Mouse (Mus musculus): ENCODE data around the gene Sema4c. TPM values are rescaled to one million over a fixed set of nuclear protein-coding genes. Genes with fewer than 3 reads are reported as not detected.

The Sema4c gene
- polyA plus RNA-seq, 1 experiment: 23.8 TPM

- H3K4me1 ChIP-seq (ENCODE audit: control insufficient read depth, insufficient read depth, low read length): peaks cover 3% of the 10 kb centered on the region; the same call in 1 of the 2 replicates
- H3K27me3 ChIP-seq (ENCODE audit: control insufficient read depth, insufficient read depth, low read length): no peaks in the 10 kb centered on the region
- 90% methylated on average over 4 of the region's 4 CpGs for WGBS
- DNase-seq: no peak
- TF ChIP-seq POLR2A (IDR thresholded peaks at IDR 0.05; ENCODE audit: borderline replicate concordance, insufficient read depth, low read length): no peak
- no peak for TF ChIP-seq CTCF (IDR thresholded peaks at IDR 0.05; ENCODE audit: borderline replicate concordance, insufficient read depth, low read depth, low read length)
- H3K27ac ChIP-seq (ENCODE audit: insufficient read depth, low read length): no peak overlapping the region
- H3K4me3 ChIP-seq (replicated peaks; ENCODE audit: insufficient read depth, low read depth, low read length): no peak overlapping the region
These were observed 28.9 kb downstream of the Sema4c start for GRCm38 (mm10) chr1:36529274-36529673.

DNA sequence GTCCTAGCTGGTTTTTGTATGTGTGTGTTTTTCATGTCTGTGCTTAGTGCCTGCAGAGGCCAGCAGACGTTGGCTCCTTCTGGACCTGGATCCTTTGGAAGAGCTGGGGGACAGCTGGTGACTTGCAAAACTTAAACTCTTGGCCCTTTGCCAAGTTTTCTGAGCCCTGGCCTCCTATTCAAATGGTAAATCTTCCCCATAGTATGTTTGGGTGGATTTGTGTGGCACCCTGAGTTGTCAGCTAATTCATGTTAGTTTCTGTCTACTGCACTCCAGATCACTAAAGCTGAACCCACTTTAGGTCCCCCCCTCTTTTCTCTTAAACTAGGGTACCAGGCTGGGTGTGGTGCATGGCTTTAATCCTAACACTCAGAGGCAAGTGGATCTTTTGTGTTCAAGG is 29.8 kb downstream of the Sema4c start:
- WGBS: 7% methylated on average over 1 of the region's 1 CpGs
- no peak overlapping the region for H3K4me3 ChIP-seq (replicated peaks; ENCODE audit: insufficient read depth, low read depth, low read length)
- H3K27me3 ChIP-seq (ENCODE audit: control insufficient read depth, insufficient read depth, low read length): no peaks in the 10 kb centered on the region
- no peak overlapping the region for H3K27ac ChIP-seq (ENCODE audit: insufficient read depth, low read length)
- TF ChIP-seq POLR2A (IDR thresholded peaks at IDR 0.05; ENCODE audit: borderline replicate concordance, insufficient read depth, low read length) (no peak), CTCF (IDR thresholded peaks at IDR 0.05; ENCODE audit: borderline replicate concordance, insufficient read depth, low read depth, low read length) (no peak)
- peaks cover 6% of the 10 kb centered on the region; the same call in 1 of the 2 replicates for H3K4me1 ChIP-seq (ENCODE audit: control insufficient read depth, insufficient read depth, low read length)
- peak in 1 of 2 experiments; percentile 33 for DNase-seq

DNA sequence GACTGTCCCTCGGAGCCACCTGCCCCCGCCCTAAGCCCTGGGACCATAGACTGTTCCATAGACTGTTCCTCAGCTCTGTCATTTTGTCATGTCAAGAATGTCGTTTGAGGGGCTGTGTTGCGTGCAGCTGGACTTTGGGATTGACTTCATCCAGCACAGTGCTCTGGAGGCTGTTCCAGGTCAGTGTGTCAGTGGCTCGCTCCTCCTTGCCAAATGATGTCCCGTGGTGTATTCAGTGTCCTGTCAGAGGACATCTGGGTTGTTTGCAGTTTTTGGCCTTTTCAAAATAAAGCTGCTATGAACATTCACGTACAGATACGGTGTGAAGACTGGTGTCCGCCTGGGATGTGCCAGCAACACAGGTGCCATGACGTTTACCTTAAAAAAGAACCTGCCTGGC is 31.2 kb downstream of the Sema4c start:
- Histone ChIP-seq H3K4me3 (replicated peaks; ENCODE audit: insufficient read depth, low read depth, low read length) (no peak overlapping the region), H3K4me1 (ENCODE audit: control insufficient read depth, insufficient read depth, low read length) (peaks cover 14% of the 10 kb centered on the region), H3K27me3 (ENCODE audit: control insufficient read depth, insufficient read depth, low read length) (no peaks in the 10 kb centered on the region), H3K27ac (ENCODE audit: insufficient read depth, low read length) (no peak overlapping the region)
- WGBS: 45% methylated on average over 10 of the region's 10 CpGs
- DNase-seq: no peak
- TF ChIP-seq CTCF (IDR thresholded peaks at IDR 0.05; ENCODE audit: borderline replicate concordance, insufficient read depth, low read depth, low read length) (no peak), POLR2A (IDR thresholded peaks at IDR 0.05; ENCODE audit: borderline replicate concordance, insufficient read depth, low read length) (no peak)

GRCm38 (mm10) chr1:36525774-36526173 is 32.4 kb downstream of the Sema4c start:
- Histone ChIP-seq H3K4me3 (replicated peaks; ENCODE audit: insufficient read depth, low read depth, low read length) (no peak overlapping the region), H3K27me3 (ENCODE audit: control insufficient read depth, insufficient read depth, low read length) (no peaks in the 10 kb centered on the region), H3K4me1 (ENCODE audit: control insufficient read depth, insufficient read depth, low read length) (peaks cover 14% of the 10 kb centered on the region), H3K27ac (ENCODE audit: insufficient read depth, low read length) (no peak overlapping the region)
- TF ChIP-seq POLR2A (IDR thresholded peaks at IDR 0.05; ENCODE audit: borderline replicate concordance, insufficient read depth, low read length) (no peak), CTCF (IDR thresholded peaks at IDR 0.05; ENCODE audit: borderline replicate concordance, insufficient read depth, low read depth, low read length) (no peak)
- no peak for DNase-seq
- WGBS: 82% methylated on average over 12 of the region's 12 CpGs

DNA sequence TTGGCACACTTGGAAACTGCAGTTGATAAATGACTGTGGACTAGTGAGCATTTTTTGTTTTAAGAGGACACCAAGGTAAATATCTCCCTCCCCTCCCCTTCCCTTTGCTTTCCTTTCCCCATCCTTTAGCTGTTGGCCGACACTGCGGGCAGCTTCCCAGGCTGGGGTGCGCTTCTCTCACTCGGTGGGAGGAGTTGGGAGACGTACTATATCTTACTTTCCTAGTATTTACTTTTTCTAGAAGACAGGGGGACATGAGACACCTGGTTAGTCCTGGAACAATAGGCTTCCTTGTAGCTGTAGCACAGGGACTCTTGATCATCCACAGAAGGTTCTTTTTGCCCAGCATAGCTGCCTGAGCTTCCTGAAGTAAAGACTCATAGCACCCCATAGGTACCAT is 34.1 kb downstream of the Sema4c start:
- H3K4me3 ChIP-seq (replicated peaks; ENCODE audit: insufficient read depth, low read depth, low read length): no peak overlapping the region
- 52% methylated on average over 5 of the region's 5 CpGs for WGBS
- H3K27ac ChIP-seq (ENCODE audit: insufficient read depth, low read length): no peak overlapping the region
- H3K27me3 ChIP-seq (ENCODE audit: control insufficient read depth, insufficient read depth, low read length): no peaks in the 10 kb centered on the region
- no peak for DNase-seq
- H3K4me1 ChIP-seq (ENCODE audit: control insufficient read depth, insufficient read depth, low read length): peaks cover 14% of the 10 kb centered on the region
- TF ChIP-seq POLR2A (IDR thresholded peaks at IDR 0.05; ENCODE audit: borderline replicate concordance, insufficient read depth, low read length): no peak
- no peak for TF ChIP-seq CTCF (IDR thresholded peaks at IDR 0.05; ENCODE audit: borderline replicate concordance, insufficient read depth, low read depth, low read length)

- 26% methylated on average over 9 of the region's 9 CpGs for WGBS
- Histone ChIP-seq H3K27me3 (ENCODE audit: control insufficient read depth, insufficient read depth, low read length) (no peaks in the 10 kb centered on the region), H3K4me1 (ENCODE audit: control insufficient read depth, insufficient read depth, low read length) (peaks cover 19% of the 10 kb centered on the region), H3K27ac (ENCODE audit: insufficient read depth, low read length) (no peak overlapping the region), H3K4me3 (replicated peaks; ENCODE audit: insufficient read depth, low read depth, low read length) (no peak overlapping the region)
- TF ChIP-seq POLR2A (IDR thresholded peaks at IDR 0.05; ENCODE audit: borderline replicate concordance, insufficient read depth, low read length): no peak
- no peak for TF ChIP-seq CTCF (IDR thresholded peaks at IDR 0.05; ENCODE audit: borderline replicate concordance, insufficient read depth, low read depth, low read length)
- no peak for DNase-seq
These were observed 34.7 kb downstream of the Sema4c start for GRCm38 (mm10) chr1:36523332-36524013.

DNA sequence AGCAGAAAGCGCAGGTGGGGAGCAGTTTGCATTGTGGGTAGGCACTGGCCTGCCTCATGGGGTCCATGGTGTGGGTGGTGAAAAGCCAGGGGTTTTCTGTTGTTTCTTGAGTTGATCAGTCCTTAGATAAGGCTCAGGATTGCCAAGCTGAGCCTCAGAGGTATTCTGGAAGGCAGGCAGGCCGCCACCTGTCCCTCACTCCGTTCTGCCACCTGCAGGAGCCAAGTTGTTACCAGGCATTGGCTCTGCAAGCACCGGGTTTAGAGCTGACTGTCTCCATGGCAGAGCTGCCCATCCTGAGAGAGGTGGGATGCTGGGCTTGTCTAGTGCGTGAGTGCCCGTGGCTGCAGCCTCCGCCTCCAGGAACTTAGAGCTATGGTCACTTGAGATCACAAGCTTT is 35.9 kb downstream of the Sema4c start:
- DNase-seq: no peak
- H3K27ac ChIP-seq (ENCODE audit: insufficient read depth, low read length): no peak overlapping the region
- TF ChIP-seq POLR2A (IDR thresholded peaks at IDR 0.05; ENCODE audit: borderline replicate concordance, insufficient read depth, low read length): no peak
- TF ChIP-seq CTCF (IDR thresholded peaks at IDR 0.05; ENCODE audit: borderline replicate concordance, insufficient read depth, low read depth, low read length): no peak; the same call in 1 of the 2 replicates
- no peaks in the 10 kb centered on the region for H3K27me3 ChIP-seq (ENCODE audit: control insufficient read depth, insufficient read depth, low read length)
- peaks cover 26% of the 10 kb centered on the region for H3K4me1 ChIP-seq (ENCODE audit: control insufficient read depth, insufficient read depth, low read length)
- no peak overlapping the region for H3K4me3 ChIP-seq (replicated peaks; ENCODE audit: insufficient read depth, low read depth, low read length)
- WGBS: 44% methylated on average over 7 of the region's 7 CpGs

DNA sequence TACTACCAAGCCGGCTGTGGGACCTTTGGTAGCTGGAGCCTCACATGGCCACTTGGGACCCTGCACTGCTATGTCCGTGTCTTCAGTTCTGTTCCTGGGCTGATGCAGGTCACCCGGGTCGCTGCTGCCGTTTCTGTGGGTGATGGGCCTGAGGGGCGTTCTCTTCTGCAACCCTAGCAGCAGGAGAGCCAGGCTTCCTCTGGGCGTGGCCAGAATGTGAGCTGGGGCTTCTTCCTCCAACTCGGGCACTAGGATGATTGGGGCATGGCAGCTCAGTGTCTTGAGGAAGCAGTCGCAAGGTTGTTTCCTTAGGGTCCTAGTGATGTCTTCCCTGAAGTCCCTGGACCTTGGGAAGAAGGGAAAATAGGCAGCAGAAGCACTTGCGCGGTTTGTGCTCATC is 38.5 kb downstream of the Sema4c start:
- no peak for DNase-seq
- TF ChIP-seq POLR2A (IDR thresholded peaks at IDR 0.05; ENCODE audit: borderline replicate concordance, insufficient read depth, low read length) (no peak), CTCF (IDR thresholded peaks at IDR 0.05; ENCODE audit: borderline replicate concordance, insufficient read depth, low read depth, low read length) (no peak)
- peaks cover 42% of the 10 kb centered on the region for H3K4me1 ChIP-seq (ENCODE audit: control insufficient read depth, insufficient read depth, low read length)
- no peak overlapping the region for H3K4me3 ChIP-seq (replicated peaks; ENCODE audit: insufficient read depth, low read depth, low read length)
- H3K27ac ChIP-seq (ENCODE audit: insufficient read depth, low read length): no peak overlapping the region
- 81% methylated on average over 11 of the region's 11 CpGs for WGBS
- H3K27me3 ChIP-seq (ENCODE audit: control insufficient read depth, insufficient read depth, low read length): no peaks in the 10 kb centered on the region
